Mouse (Mus musculus) limb, embryonic 11.5 days (tissue): ENCODE results near the gene Mast1. TPM values are rescaled to one million over a fixed set of nuclear protein-coding genes. Genes with fewer than 3 reads are reported as not detected.

Experiments
- ATAC-seq: fragments of 200-750 bp; cut with Nextera tagmentation; 2 replicates; pipeline ENCODE4 v1.8.0; 2017; ENCODE audit warnings: low read depth; ENCODE audit not compliant: insufficient number of reproducible peaks, low FRiP score, low TSS enrichment
- DNase-seq: peaks from one replicate; pipeline ENCODE4 v3.0.0-alpha.2; 2015; ENCODE audit warnings: low spot score
- H3K27ac ChIP-seq: fragments of 300-500 bp; sonication (generic); replicated peaks from 2 replicates; pipeline ENCODE4 v1.5.1; 2014; ENCODE audit warnings: low read depth, mild to moderate bottlenecking, low read length
- H3K27me3 ChIP-seq: fragments of 300-500 bp; sonication (generic); 2 replicates; pipeline ENCODE4 v1.6.1; 2014; ENCODE audit warnings: mild to moderate bottlenecking, low read length, mixed read lengths; ENCODE audit not compliant: control insufficient read depth, insufficient read depth
- H3K36me3 ChIP-seq: fragments of 300-500 bp; sonication (generic); 2 replicates; pipeline ENCODE4 v1.6.1; 2014; ENCODE audit warnings: mild to moderate bottlenecking, low read length, moderate library complexity, mixed read lengths; ENCODE audit not compliant: control insufficient read depth, insufficient read depth
- H3K4me1 ChIP-seq: fragments of 300-500 bp; sonication (generic); 2 replicates; pipeline ENCODE4 v1.6.1; 2014; ENCODE audit warnings: low read length, mixed read lengths; ENCODE audit not compliant: control insufficient read depth, insufficient read depth
- H3K4me2 ChIP-seq: fragments of 300-500 bp; sonication (generic); 2 replicates; pipeline ENCODE4 v1.6.1; 2014; ENCODE audit warnings: low read depth, mild to moderate bottlenecking, moderate library complexity; ENCODE audit not compliant: severe bottlenecking
- H3K4me3 ChIP-seq: fragments of 300-500 bp; sonication (generic); 2 replicates; pipeline ENCODE4 v1.5.1; 2014; ENCODE audit warnings: low read depth, low read length
- H3K9ac ChIP-seq: fragments of 300-500 bp; sonication (generic); 2 replicates; pipeline ENCODE4 v1.6.1; 2014; ENCODE audit warnings: mild to moderate bottlenecking, low read length
- H3K9me3 ChIP-seq: fragments of 300-500 bp; sonication (generic); 2 replicates; pipeline ENCODE4 v1.6.1; 2016; ENCODE audit warnings: low read length; ENCODE audit not compliant: control insufficient read depth
- WGBS: fragments of 180-500 bp; shearing (Covaris S2); extraction: QIAGEN DNeasy Blood & Tissue Kit; methylation state at CpG from one replicate; pipeline ENCODE4 v1.1.7; 2014; 5-methylcytosine and 5-hydroxymethylcytosine counted together
- polyA plus RNA-seq: library from polyadenylated mRNA; unstranded; fragments of >200 nt; fragmentation: Nextera tagmentation; extraction: Ambion mirVana; gene quantifications from 2 replicates; pipeline ENCODE4 v1.2.1, GENCODE M21; 2014

Gene Mast1
- 0.17 and 0.71 TPM in 2 replicates for polyA plus RNA-seq

- Histone ChIP-seq H3K4me1 (peaks cover 16% of the 10 kb centered on the region), H3K27ac (no peak within 1 kb of the TSS), H3K27me3 (peaks cover 41% of the 10 kb centered on the region), H3K9me3 (no peaks in the 10 kb centered on the region; the same call in 1 of the 2 replicates), H3K9ac (peak within 1 kb of the TSS; percentile 40; the same call in 1 of the 2 replicates), H3K4me3 (peak within 1 kb of the TSS; percentile 40), H3K4me2 (peak within 1 kb of the TSS; percentile 69), H3K36me3 (no peaks in the 10 kb centered on the region)
- ATAC-seq: peak; percentile 27; the same call in 1 of the 2 replicates
- peak; percentile 73 for DNase-seq
- WGBS: under 1% methylated on average over 50 of the region's 50 CpGs
Measured at GRCm38 (mm10) chr8:84936962-84937546, at the start of gene Mast1. Gene Mast1, minus strand, starts transcription at chr8:84937359.

- WGBS: 37% methylated on average over 8 of the region's 8 CpGs
- no peak overlapping the region for H3K9ac ChIP-seq
- no peak overlapping the region for H3K4me3 ChIP-seq
- no peaks in the 10 kb centered on the region for H3K9me3 ChIP-seq
- no peaks in the 10 kb centered on the region for H3K27me3 ChIP-seq
- H3K4me1 ChIP-seq: peaks cover 25% of the 10 kb centered on the region
- no peaks in the 10 kb centered on the region for H3K36me3 ChIP-seq
- DNase-seq: no peak
- no peak overlapping the region for H3K27ac ChIP-seq
- ATAC-seq: no peak
- peak overlapping the region; percentile 97 for H3K4me2 ChIP-seq
Measured at GRCm38 (mm10) chr8:84986379-84986945, 49.3 kb upstream of the Mast1 start.

GRCm38 (mm10) chr8:84985684-84986378 is 48.7 kb upstream of the Mast1 start:
- H3K4me1 ChIP-seq: peaks cover 28% of the 10 kb centered on the region
- under 1% methylated on average over 52 of the region's 53 CpGs for WGBS

GRCm38 (mm10) chr8:84985049-84985683 is 48.0 kb upstream of the Mast1 start:
- ATAC-seq (no peak), DNase-seq (no peak)
- Histone ChIP-seq H3K4me3 (peak overlapping the region; percentile 39), H3K9me3 (no peaks in the 10 kb centered on the region), H3K36me3 (no peaks in the 10 kb centered on the region), H3K27me3 (no peaks in the 10 kb centered on the region), H3K4me2 (peak overlapping the region; percentile 97), H3K27ac (peak overlapping the region; percentile 23; the same call in 1 of the 2 replicates), H3K9ac (peak overlapping the region; percentile 64), H3K4me1 (peaks cover 33% of the 10 kb centered on the region)
- under 1% methylated on average over 23 of the region's 23 CpGs for WGBS

More at GRCm38 (mm10) chr8:84985684-84986378, 48.7 kb upstream of the Mast1 start:
- Histone ChIP-seq H3K36me3 (no peaks in the 10 kb centered on the region), H3K27me3 (no peaks in the 10 kb centered on the region), H3K4me2 (peak overlapping the region; percentile 97), H3K27ac (0 out of 2 replicates have a peak overlapping the region, but pooled peaks have one; percentile 23), H3K9me3 (no peaks in the 10 kb centered on the region), H3K4me3 (peak overlapping the region; percentile 39), H3K9ac (peak overlapping the region; percentile 64)
- DNase-seq (peak; percentile 84), ATAC-seq (peak; percentile 14; the same call in 1 of the 2 replicates)

- peaks cover 36% of the 10 kb centered on the region for H3K4me1 ChIP-seq
- H3K27me3 ChIP-seq: no peaks in the 10 kb centered on the region
- no peaks in the 10 kb centered on the region for H3K9me3 ChIP-seq
- no peaks in the 10 kb centered on the region for H3K36me3 ChIP-seq
- ATAC-seq (no peak), DNase-seq (no peak)
- peak overlapping the region; percentile 37; the same call in 1 of the 2 replicates for H3K9ac ChIP-seq
- peak overlapping the region; percentile 68 for H3K27ac ChIP-seq
- WGBS: 7% methylated on average over 16 of the region's 16 CpGs
- H3K4me3 ChIP-seq: no peak overlapping the region
- H3K4me2 ChIP-seq: peak overlapping the region; percentile 97
Measured at GRCm38 (mm10) chr8:84984294-84985048, 47.3 kb upstream of the Mast1 start.

- Histone ChIP-seq H3K36me3 (no peaks in the 10 kb centered on the region), H3K9ac (no peak overlapping the region; the same call in 1 of the 2 replicates), H3K9me3 (no peaks in the 10 kb centered on the region), H3K4me1 (peaks cover 46% of the 10 kb centered on the region), H3K27ac (no peak overlapping the region), H3K4me2 (no peak overlapping the region), H3K4me3 (no peak overlapping the region), H3K27me3 (peaks cover 8% of the 10 kb centered on the region)
- no peak for ATAC-seq
- DNase-seq: no peak
- 62% methylated on average over 3 of the region's 3 CpGs for WGBS
Measured at GRCm38 (mm10) chr8:84982499-84983011, 45.4 kb upstream of the Mast1 start.

GRCm38 (mm10) chr8:84981644-84982498 is 44.7 kb upstream of the Mast1 start:
- peaks cover 15% of the 10 kb centered on the region for H3K27me3 ChIP-seq
- WGBS: 77% methylated on average over 15 of the region's 15 CpGs
- no peak overlapping the region; the same call in 1 of the 2 replicates for H3K9ac ChIP-seq
- no peaks in the 10 kb centered on the region for H3K9me3 ChIP-seq
- DNase-seq: no peak
- peaks cover 52% of the 10 kb centered on the region for H3K4me1 ChIP-seq
- no peak overlapping the region for H3K27ac ChIP-seq
- no peak overlapping the region for H3K4me3 ChIP-seq
- ATAC-seq: no peak
- no peaks in the 10 kb centered on the region for H3K36me3 ChIP-seq
- H3K4me2 ChIP-seq: no peak overlapping the region
